Comparison of ENCODE assay signal across 8 mouse cellular contexts in genomic region chr12:4916994-4917804, GRCm38 (mm10). TPM values are rescaled to one million over a fixed set of nuclear protein-coding genes. Genes with fewer than 3 reads are reported as not detected.
DNase-seq lines count a peak whose midpoint lies in the region; ATAC-seq and TF ChIP-seq lines count a peak whose summit lies in the region.

Gene Atad2b (plus strand): TSS chr12:4917353.

- peak; percentile 99 for TF ChIP-seq CTCF in lung, postnatal 0 days (IDR thresholded peaks at IDR 0.05)

- no peaks in the 10 kb centered on the region for H3K27me3 ChIP-seq in hindbrain, embryonic 10.5 days (ENCODE audit: insufficient read depth, poor library complexity, severe bottlenecking)
- H3K27me3 ChIP-seq in lung, postnatal 0 days (replicated peaks; ENCODE audit: insufficient read depth, low read length) = no peaks in the 10 kb centered on the region

- WGBS in hindbrain, embryonic 10.5 days = under 1% methylated on average over 89 of the region's 89 CpGs
- WGBS in lung, postnatal 0 days = under 1% methylated on average over 79 of the region's 89 CpGs

- DNase-seq in MEL-GATA-1-ER (ENCODE audit: extremely low read depth, low read depth) = peak; percentile 70
- DNase-seq in cerebellum, adult 8-10 months = peak; percentile 98
- DNase-seq in hindbrain, embryonic 10.5 days (ENCODE audit: low spot score) = peak; percentile 96
- DNase-seq in layer of hippocampus, adult 9-11 months = peak; percentile 97
- peak; percentile 96 for DNase-seq in lung, postnatal 0 days (ENCODE audit: low spot score)
- DNase-seq in ovary, postnatal 14 days (ENCODE audit: low spot score) = peak; percentile 98
- peak; percentile 98 for DNase-seq in thymus, postnatal 14 days

- H3K9me3 ChIP-seq in hindbrain, embryonic 10.5 days = no peaks in the 10 kb centered on the region
- no peaks in the 10 kb centered on the region for H3K9me3 ChIP-seq in lung, postnatal 0 days (ENCODE audit: low read length)

- H3K4me3 ChIP-seq in hindbrain, embryonic 10.5 days = peak within 1 kb of the TSS; percentile 92
- H3K4me3 ChIP-seq in lung, postnatal 0 days (ENCODE audit: low read depth, low read length) = peak within 1 kb of the TSS; percentile 100

- peaks cover 23% of the 10 kb centered on the region for H3K4me1 ChIP-seq in hindbrain, embryonic 10.5 days (replicated peaks)
- peaks cover 5% of the 10 kb centered on the region; the same call in 1 of the 2 replicates for H3K4me1 ChIP-seq in lung, postnatal 0 days (ENCODE audit: insufficient read depth, low read depth, low read length)

- no peaks in the 10 kb centered on the region for H3K36me3 ChIP-seq in hindbrain, embryonic 10.5 days
- H3K36me3 ChIP-seq in lung, postnatal 0 days (ENCODE audit: insufficient read depth, low read length) = no peaks in the 10 kb centered on the region

- peak within 1 kb of the TSS; percentile 75 for H3K4me2 ChIP-seq in lung, postnatal 0 days (replicated peaks; ENCODE audit: low read depth, low read length)

- peak within 1 kb of the TSS; percentile 100 for H3K27ac ChIP-seq in hindbrain, embryonic 10.5 days
- peak within 1 kb of the TSS; percentile 98 for H3K27ac ChIP-seq in lung, postnatal 0 days (ENCODE audit: low read length)

- peak; percentile 92 for ATAC-seq in frontal cortex, adult (ENCODE audit: low TSS enrichment)
- ATAC-seq in lung, postnatal 0 days = peak; percentile 96

- TF ChIP-seq EP300 in lung, postnatal 0 days (IDR thresholded peaks at IDR 0.05) = no peak

- peak within 1 kb of the TSS; percentile 99 for H3K9ac ChIP-seq in lung, postnatal 0 days (replicated peaks; ENCODE audit: low read depth)

RNA-seq across cellular contexts. Expression of gene Atad2b, which starts in this region (rescaled TPM):
- 10.9 and 12.8 TPM in 2 replicates for polyA plus RNA-seq in hindbrain, embryonic 10.5 days (2016; fragmentation: Nextera tagmentation; extraction: Ambion mirVana)
- polyA plus RNA-seq in lung, postnatal 0 days (2015; fragmentation: Nextera tagmentation; extraction: Ambion mirVana) = 8.2 and 8.8 TPM in 2 replicates

Comparison
In these comparisons a context has a peak if more than half of its experiments do, and no peak if none do; other contexts are left out.
1. Peak in every context shown above with its lines: DNase-seq, ATAC-seq, H3K4me3 ChIP-seq and H3K27ac ChIP-seq.